ENCODE assay signal across 16 mouse cellular contexts in the genomic region with DNA sequence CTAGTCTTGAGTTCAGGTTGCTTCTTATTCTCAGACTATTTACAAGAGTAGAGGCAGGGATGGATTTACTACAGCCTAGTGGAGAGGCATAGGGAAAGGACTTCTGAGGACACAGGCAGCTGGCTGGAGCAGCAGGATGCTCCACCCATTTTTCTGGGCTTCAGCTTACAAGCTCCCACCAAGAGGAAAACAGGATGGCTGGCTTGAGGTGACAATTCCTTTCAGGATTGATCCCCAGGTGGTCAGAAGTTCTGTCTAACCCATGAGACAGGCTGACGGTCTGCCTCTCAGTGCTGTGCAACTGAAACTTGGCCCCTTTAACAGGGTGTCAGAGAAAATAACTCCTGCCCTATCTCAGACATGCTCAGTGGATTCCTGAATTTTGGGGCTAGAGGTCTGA. TPM values are rescaled to one million over a fixed set of nuclear protein-coding genes. Genes with fewer than 3 reads are reported as not detected.
DNase-seq lines count a peak whose midpoint lies in the region; ATAC-seq and TF ChIP-seq lines count a peak whose summit lies in the region.
"Had no signal": no experiment of that assay in that cellular context is flagged by ENCODE, and none has a peak within 500 bp of the region (broad histone marks: within the 10 kb centered on the region; RNA-seq: fewer than 3 reads in every experiment).

No protein-coding gene starts in this region.

- H3K27ac ChIP-seq in liver, adult 2 months (replicated peaks; ENCODE audit: insufficient read depth, low read depth, low read length), result peak overlapping the region; percentile 22
- peak overlapping the region; percentile 35; the same call in 1 of the 2 replicates for H3K27ac ChIP-seq in small intestine, adult 2 months (ENCODE audit: insufficient read depth, low read depth, low read length)
- no peak overlapping the region for H3K27ac ChIP-seq in hindbrain, embryonic 12.5 days
- H3K27ac ChIP-seq: embryonic facial prominence, embryonic 13.5 days; lung, embryonic 15.5 days; stomach, embryonic 15.5 days had no signal

- no peaks in the 10 kb centered on the region for H3K9me3 ChIP-seq in hindbrain, embryonic 12.5 days (replicated peaks)
- H3K9me3 ChIP-seq: embryonic facial prominence, embryonic 13.5 days; lung, embryonic 15.5 days; stomach, embryonic 15.5 days had no signal

- no peak overlapping the region for H3K4me3 ChIP-seq in liver, adult 2 months (ENCODE audit: insufficient read depth, low read depth, low read length)
- no peak overlapping the region for H3K4me3 ChIP-seq in small intestine, adult 2 months (ENCODE audit: low read depth, low read length)
- no peak overlapping the region for H3K4me3 ChIP-seq in hindbrain, embryonic 12.5 days
- H3K4me3 ChIP-seq: embryonic facial prominence, embryonic 13.5 days; lung, embryonic 15.5 days; stomach, embryonic 15.5 days had no signal

- H3K9ac ChIP-seq in liver, adult 2 months (ENCODE audit: low read depth, low read length), result no peak overlapping the region
- H3K9ac ChIP-seq in hindbrain, embryonic 12.5 days, result no peak overlapping the region
- H3K9ac ChIP-seq: embryonic facial prominence, embryonic 13.5 days; lung, embryonic 15.5 days; stomach, embryonic 15.5 days had no signal

- WGBS in liver, adult 2 months, result 78% methylated on average over 1 of the region's 1 CpGs
- 71% methylated on average over 1 of the region's 1 CpGs for WGBS in small intestine, adult 2 months
- WGBS in hindbrain, embryonic 12.5 days, result 58% methylated on average over 1 of the region's 1 CpGs

- no peaks in the 10 kb centered on the region for H3K36me3 ChIP-seq in liver, adult 2 months (ENCODE audit: control insufficient read depth, insufficient read depth, low read length)
- no peaks in the 10 kb centered on the region for H3K36me3 ChIP-seq in small intestine, adult 2 months (ENCODE audit: control insufficient read depth, insufficient read depth, low read length)
- H3K36me3 ChIP-seq in hindbrain, embryonic 12.5 days, result no peaks in the 10 kb centered on the region
- H3K36me3 ChIP-seq: embryonic facial prominence, embryonic 13.5 days; lung, embryonic 15.5 days; stomach, embryonic 15.5 days had no signal

- no peak for ATAC-seq in hindbrain, embryonic 12.5 days (ENCODE audit: low FRiP score)
- ATAC-seq: intestine, embryonic 16.5 days had no signal

- no peak for TF ChIP-seq CTCF in liver, adult 2 months (IDR thresholded peaks at IDR 0.05; ENCODE audit: low read depth, low read length)
- no peak for TF ChIP-seq CTCF in small intestine, adult 2 months (IDR thresholded peaks at IDR 0.05; ENCODE audit: extremely low read depth, insufficient read length, insufficient replicate concordance, low read depth, low read length)

- no peak for DNase-seq in liver, adult 2 months (ENCODE audit: extremely low read depth, low read depth, low spot score)
- DNase-seq in liver, result no peak
- peak; percentile 68 to 85 for DNase-seq in heart, adult 18-20 months
- DNase-seq in heart, postnatal 4 days, result peak; percentile 33
- DNase-seq in thymus, postnatal 14 days, result no peak
- no peak for DNase-seq in ovary, adult 18-20 months (ENCODE audit: low spot score)
- DNase-seq: retina, postnatal 1 day had no signal

- no peaks in the 10 kb centered on the region for H3K79me2 ChIP-seq in liver, adult 2 months (ENCODE audit: control insufficient read depth, insufficient read depth, low read length)

- no peak for TF ChIP-seq POLR2A in liver, adult 2 months (IDR thresholded peaks at IDR 0.05; ENCODE audit: extremely low read depth, insufficient read depth, low read length)
- TF ChIP-seq POLR2A in small intestine, adult 2 months (IDR thresholded peaks at IDR 0.05; ENCODE audit: low read depth, low read length), result no peak

- H3K4me2 ChIP-seq in hindbrain, embryonic 12.5 days (replicated peaks), result no peak overlapping the region
- H3K4me2 ChIP-seq: embryonic facial prominence, embryonic 13.5 days; lung, embryonic 15.5 days; stomach, embryonic 15.5 days had no signal

- H3K27me3 ChIP-seq in liver, adult 2 months (ENCODE audit: control insufficient read depth, insufficient read depth, low read length), result no peaks in the 10 kb centered on the region
- H3K27me3 ChIP-seq in small intestine, adult 2 months (ENCODE audit: control insufficient read depth, insufficient read depth, low read length), result no peaks in the 10 kb centered on the region
- H3K27me3 ChIP-seq in hindbrain, embryonic 12.5 days, result no peaks in the 10 kb centered on the region
- H3K27me3 ChIP-seq: CH12.LX; embryonic facial prominence, embryonic 13.5 days; lung, embryonic 15.5 days; stomach, embryonic 15.5 days had no signal

- peaks cover 2% of the 10 kb centered on the region; the same call in 1 of the 2 replicates for H3K4me1 ChIP-seq in liver, adult 2 months (ENCODE audit: control insufficient read depth, insufficient read depth, low read length)
- H3K4me1 ChIP-seq in small intestine, adult 2 months (ENCODE audit: control insufficient read depth, insufficient read depth, insufficient read length, low read length), result peaks cover 10% of the 10 kb centered on the region; the same call in 1 of the 2 replicates
- peaks cover 9% of the 10 kb centered on the region for H3K4me1 ChIP-seq in hindbrain, embryonic 12.5 days

RNA-seq across cellular contexts. Expression of a gene that starts 3.7 kb away (rescaled TPM):
- total RNA-seq in liver, adult 2 months (2014; rRNA removed), result 251 and 282 TPM in 2 replicates
- 436 and 441 TPM in 2 replicates for polyA plus RNA-seq in liver, adult 2 months (2012; rRNA removed)
- total RNA-seq in heart, adult 18-20 months (2021), result 100 to 1,000 TPM; 907 to 950 TPM
- 100 to 1,000 TPM; 527 to 580 TPM for total RNA-seq in heart, postnatal 4 days (2021)
- polyA plus RNA-seq in small intestine, adult 2 months (2012; rRNA removed), result 323 and 330 TPM in 2 replicates
- polyA plus RNA-seq in hindbrain, embryonic 12.5 days (2016; fragmentation: Nextera tagmentation; extraction: Ambion mirVana), result 339 and 373 TPM in 2 replicates

RNA-seq across cellular contexts. Expression of a gene that starts 14.4 kb away (rescaled TPM):
- total RNA-seq in liver, adult 2 months (2014; rRNA removed), result 0.20 TPM in 1 of 2 replicates, not detected in the other
- polyA plus RNA-seq in liver, adult 2 months (2012; rRNA removed), result not detected in 2 replicates
- under 1 TPM in 1 of 2 experiments, not detected in 1; 0.72 TPM for total RNA-seq in heart, adult 18-20 months (2021)
- under 1 TPM in 1 of 2 experiments, not detected in 1; 0.72 TPM for total RNA-seq in heart, postnatal 4 days (2021)
- polyA plus RNA-seq in small intestine, adult 2 months (2012; rRNA removed), result not detected in 2 replicates
- not detected in 2 replicates for polyA plus RNA-seq in hindbrain, embryonic 12.5 days (2016; fragmentation: Nextera tagmentation; extraction: Ambion mirVana)
- total RNA-seq: CH12.LX; left cerebral cortex, postnatal 25 days had no signal
- polyA plus RNA-seq: embryonic facial prominence, embryonic 13.5 days; intestine, embryonic 16.5 days; lung, embryonic 15.5 days; stomach, embryonic 15.5 days had no signal

RNA-seq across cellular contexts. Expression of a gene that starts 44.3 kb away (rescaled TPM):
- total RNA-seq in liver, adult 2 months (2014; rRNA removed), result not detected in 2 replicates
- not detected in 2 replicates for polyA plus RNA-seq in liver, adult 2 months (2012; rRNA removed)
- under 1 TPM; 0.82 to 0.90 TPM for total RNA-seq in heart, adult 18-20 months (2021)
- 1 to 10 TPM; 3.1 to 4.1 TPM for total RNA-seq in heart, postnatal 4 days (2021)
- not detected in 2 replicates for polyA plus RNA-seq in small intestine, adult 2 months (2012; rRNA removed)
- not detected in 2 replicates for polyA plus RNA-seq in hindbrain, embryonic 12.5 days (2016; fragmentation: Nextera tagmentation; extraction: Ambion mirVana)
- total RNA-seq: CH12.LX; gastrocnemius, adult 8-10 months; left cerebral cortex, postnatal 25 days had no signal
- polyA plus RNA-seq: embryonic facial prominence, embryonic 13.5 days; intestine, embryonic 16.5 days; stomach, embryonic 15.5 days had no signal

RNA-seq across cellular contexts. Expression of a gene that starts 59.3 kb away (rescaled TPM):
- not detected in 2 replicates for total RNA-seq in liver, adult 2 months (2014; rRNA removed)
- not detected in 2 replicates for polyA plus RNA-seq in liver, adult 2 months (2012; rRNA removed)
- not detected for total RNA-seq in heart, adult 18-20 months (2021)
- total RNA-seq in heart, postnatal 4 days (2021), result not detected
- polyA plus RNA-seq in small intestine, adult 2 months (2012; rRNA removed), result not detected in 2 replicates
- not detected in 2 replicates for polyA plus RNA-seq in hindbrain, embryonic 12.5 days (2016; fragmentation: Nextera tagmentation; extraction: Ambion mirVana)
- total RNA-seq: CH12.LX; gastrocnemius, adult 8-10 months; left cerebral cortex, postnatal 25 days had no signal
- polyA plus RNA-seq: embryonic facial prominence, embryonic 13.5 days; intestine, embryonic 16.5 days; lung, embryonic 15.5 days; stomach, embryonic 15.5 days had no signal

Comparison
In these comparisons a context has a peak if more than half of its experiments do, and no peak if none do; other contexts are left out.
1. DNase-seq: peak in heart, adult 18-20 months (2 of 2) and heart, postnatal 4 days (single experiment); none in liver, adult 2 months (single experiment), liver (single experiment), thymus, postnatal 14 days (single experiment) and ovary, adult 18-20 months (single experiment).